Mouse (Mus musculus) heart, postnatal 0 days (tissue): ENCODE results near the gene Zfp553. TPM values are rescaled to one million over a fixed set of nuclear protein-coding genes. Genes with fewer than 3 reads are reported as not detected.

ENCODE experiments used
- ATAC-seq: fragments of 200-750 bp; cut with Nextera tagmentation; 2 replicates; pipeline ENCODE4 v1.8.0; 2017; ENCODE audit warnings: low read depth, moderate number of reproducible peaks, moderate library complexity; ENCODE audit not compliant: insufficient read depth
- DNase-seq: peaks from one replicate; pipeline ENCODE4 v3.0.0-alpha.2; 2016; ENCODE audit warnings: low spot score
- H3K27ac ChIP-seq: fragments of 300-500 bp; sonication (generic); 2 replicates; pipeline ENCODE4 v1.5.1; 2014; ENCODE audit warnings: low read depth, mild to moderate bottlenecking
- H3K27me3 ChIP-seq: fragments of 300-500 bp; sonication (generic); 2 replicates; pipeline ENCODE4 v1.6.1; 2014; ENCODE audit warnings: low read length, mixed read lengths; ENCODE audit not compliant: control insufficient read depth, insufficient read depth
- H3K36me3 ChIP-seq: fragments of 300-500 bp; sonication (generic); replicated peaks from 2 replicates; pipeline ENCODE4 v1.6.1; 2014; ENCODE audit warnings: low read length, mixed read lengths; ENCODE audit not compliant: control insufficient read depth, insufficient read depth
- H3K4me1 ChIP-seq: fragments of 300-500 bp; sonication (generic); 2 replicates; pipeline ENCODE4 v1.6.1; 2014; ENCODE audit warnings: antibody characterized with exemption; ENCODE audit not compliant: control insufficient read depth, insufficient read depth
- H3K4me2 ChIP-seq: fragments of 300-500 bp; sonication (generic); 2 replicates; pipeline ENCODE4 v1.6.1; 2014; ENCODE audit warnings: low read depth, mild to moderate bottlenecking, low read length, moderate library complexity
- H3K4me3 ChIP-seq: fragments of 300-500 bp; sonication (generic); 2 replicates; pipeline ENCODE4 v1.5.1; 2014; ENCODE audit warnings: low read depth, low read length
- H3K9ac ChIP-seq: fragments of 300-500 bp; sonication (generic); replicated peaks from 2 replicates; pipeline ENCODE4 v1.6.1; 2014; ENCODE audit warnings: low read depth, low read length, mixed read lengths
- H3K9me3 ChIP-seq: fragments of 300-500 bp; sonication (generic); replicated peaks from 2 replicates; pipeline ENCODE4 v1.6.1; 2016; ENCODE audit warnings: low read length; ENCODE audit not compliant: control insufficient read depth
- CTCF ChIP-seq: IDR thresholded peaks from 2 replicates; pipeline ENCODE4 v1.5.1; 2016; ENCODE audit warnings: antibody characterized with exemption, control low read depth, low read depth
- EP300 ChIP-seq: IDR thresholded peaks from 2 replicates; pipeline ENCODE4 v1.6.1; 2016; ENCODE audit warnings: antibody characterized with exemption, low read depth
- WGBS: fragments of 180-500 bp; shearing (Covaris S2); extraction: QIAGEN DNeasy Blood & Tissue Kit; methylation state at CpG from one replicate; pipeline ENCODE4 v1.1.7; 2014; 5-methylcytosine and 5-hydroxymethylcytosine counted together
- polyA plus RNA-seq: library from polyadenylated mRNA; unstranded; fragments of >200 nt; fragmentation: Nextera tagmentation; extraction: Ambion mirVana; gene quantifications from 2 replicates; pipeline ENCODE4 v1.2.1, GENCODE M21; 2015
- total RNA-seq: library from RNA; depleted of rRNA; stranded (reverse); fragments of >200 nt; gene quantifications from 2 replicates; pipeline ENCODE4 v1.2.3, GENCODE M21; 2014; ENCODE audit warnings: low replicate concordance

The Zfp553 gene
- total and polyA plus RNA-seq, 2 experiments from 2014 or later: 11.2 to 11.8 TPM

- peak; percentile 93 for ATAC-seq
- WGBS: under 1% methylated on average over 136 of the region's 136 CpGs
These were observed 21.2 kb downstream of the Zfp553 start for GRCm38 (mm10) chr7:127253821-127254769.

GRCm38 (mm10) chr7:127255008-127255407 lies 22.1 kb downstream of the Zfp553 start:
- H3K4me1 ChIP-seq: peaks cover 14% of the 10 kb centered on the region; the same call in 1 of the 2 replicates
- H3K27ac ChIP-seq: no peak overlapping the region
- no peaks in the 10 kb centered on the region for H3K27me3 ChIP-seq
- 28% methylated on average over 4 of the region's 4 CpGs for WGBS
- H3K9me3 ChIP-seq: no peaks in the 10 kb centered on the region
- peak overlapping the region; percentile 68 for H3K4me2 ChIP-seq
- no peak overlapping the region; the same call in 1 of the 2 replicates for H3K9ac ChIP-seq
- 0 out of 2 replicates have a peak, but pooled peaks cover 4% of the 10 kb centered on the region for H3K36me3 ChIP-seq
- no peak for DNase-seq
- peak overlapping the region; percentile 57; the same call in 1 of the 2 replicates for H3K4me3 ChIP-seq
- ATAC-seq: no peak
- TF ChIP-seq CTCF (no peak), EP300 (no peak)

More at GRCm38 (mm10) chr7:127253821-127254769, 21.2 kb downstream of the Zfp553 start:
- Histone ChIP-seq H3K4me3 (peak overlapping the region; percentile 57), H3K27me3 (no peaks in the 10 kb centered on the region), H3K36me3 (peaks cover 10% of the 10 kb centered on the region; the same call in 1 of the 2 replicates), H3K9ac (peak overlapping the region; percentile 72), H3K27ac (peak overlapping the region; percentile 88), H3K9me3 (no peaks in the 10 kb centered on the region), H3K4me1 (0 out of 2 replicates have a peak, but pooled peaks cover 8% of the 10 kb centered on the region), H3K4me2 (peak overlapping the region; percentile 68)
- TF ChIP-seq CTCF (no peak), EP300 (0 out of 2 replicates have a peak, but pooled peaks have one; percentile 33)
- DNase-seq: peak; percentile 96

- ATAC-seq (no peak), DNase-seq (no peak)
- Histone ChIP-seq H3K4me1 (peaks cover 17% of the 10 kb centered on the region; the same call in 1 of the 2 replicates), H3K4me3 (no peak overlapping the region), H3K27ac (no peak overlapping the region), H3K27me3 (no peaks in the 10 kb centered on the region), H3K4me2 (no peak overlapping the region), H3K9me3 (no peaks in the 10 kb centered on the region), H3K9ac (no peak overlapping the region), H3K36me3 (0 out of 2 replicates have a peak, but pooled peaks cover 4% of the 10 kb centered on the region)
- 95% methylated on average over 2 of the region's 2 CpGs for WGBS
- TF ChIP-seq EP300 (no peak), CTCF (no peak)
These were observed 23.1 kb downstream of the Zfp553 start for GRCm38 (mm10) chr7:127255965-127256364.

DNA sequence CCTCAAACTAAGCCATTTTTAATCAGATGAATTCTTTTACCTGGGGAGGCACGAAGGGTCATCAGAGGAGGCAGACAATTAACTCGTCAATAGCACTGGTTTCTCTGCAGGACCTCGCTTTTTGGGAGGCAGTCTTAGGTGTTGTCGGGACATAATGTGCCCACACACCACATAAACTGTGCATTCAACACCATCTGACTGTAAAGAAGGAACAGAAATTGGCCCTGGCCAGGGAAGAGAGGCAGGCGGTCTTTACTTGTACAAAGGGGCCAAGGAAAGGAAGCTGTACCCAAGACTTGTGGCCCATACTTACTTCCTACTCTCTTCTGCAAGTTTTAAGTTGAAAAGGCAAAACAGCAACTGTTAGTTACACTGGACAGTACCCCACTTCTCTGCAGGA lies 23.7 kb downstream of the Zfp553 start:
- H3K27ac ChIP-seq: no peak overlapping the region
- H3K9ac ChIP-seq: no peak overlapping the region
- peaks cover 19% of the 10 kb centered on the region; the same call in 1 of the 2 replicates for H3K4me1 ChIP-seq
- no peaks in the 10 kb centered on the region for H3K27me3 ChIP-seq
- TF ChIP-seq EP300 (no peak), CTCF (no peak)
- 85% methylated on average over 5 of the region's 5 CpGs for WGBS
- ATAC-seq: no peak
- H3K36me3 ChIP-seq: 0 out of 2 replicates have a peak, but pooled peaks cover 4% of the 10 kb centered on the region
- H3K4me2 ChIP-seq: no peak overlapping the region
- DNase-seq: no peak
- no peak overlapping the region for H3K4me3 ChIP-seq
- H3K9me3 ChIP-seq: no peaks in the 10 kb centered on the region

- H3K4me3 ChIP-seq: no peak overlapping the region
- TF ChIP-seq CTCF (no peak), EP300 (no peak)
- H3K36me3 ChIP-seq: 0 out of 2 replicates have a peak, but pooled peaks cover 4% of the 10 kb centered on the region
- no peak overlapping the region for H3K27ac ChIP-seq
- 74% methylated on average over 8 of the region's 8 CpGs for WGBS
- peaks cover 19% of the 10 kb centered on the region; the same call in 1 of the 2 replicates for H3K4me1 ChIP-seq
- peak overlapping the region; percentile 70; the same call in 1 of the 2 replicates for H3K4me2 ChIP-seq
- H3K27me3 ChIP-seq: no peaks in the 10 kb centered on the region
- ATAC-seq (no peak), DNase-seq (no peak)
- no peaks in the 10 kb centered on the region for H3K9me3 ChIP-seq
- H3K9ac ChIP-seq: no peak overlapping the region
These were observed 26.5 kb downstream of the Zfp553 start for GRCm38 (mm10) chr7:127259186-127259905.
